Comparison of ENCODE assay signal across 23 mouse cellular contexts in genomic region chr7:92884998-92885660, GRCm38 (mm10). TPM values are rescaled to one million over a fixed set of nuclear protein-coding genes. Genes with fewer than 3 reads are reported as not detected.
DNase-seq lines count a peak whose midpoint lies in the region; ATAC-seq and TF ChIP-seq lines count a peak whose summit lies in the region.
"Had no signal": no experiment of that assay in that cellular context is flagged by ENCODE, and none has a peak within 500 bp of the region (broad histone marks: within the 10 kb centered on the region; RNA-seq: fewer than 3 reads in every experiment).

No protein-coding gene starts in this region.

- H3K36me3 ChIP-seq in erythroblast, embryonic 14.5 days (ENCODE audit: control insufficient read depth), result peaks cover 79% of the 10 kb centered on the region
- H3K36me3 ChIP-seq in lung, embryonic 16.5 days (ENCODE audit: control insufficient read depth, insufficient read depth, low read length), result no peaks in the 10 kb centered on the region; the same call in 1 of the 2 replicates
- H3K36me3 ChIP-seq in intestine, postnatal 0 days (ENCODE audit: control insufficient read depth, insufficient read depth), result no peaks in the 10 kb centered on the region
- peaks cover 3% of the 10 kb centered on the region; the same call in 1 of the 2 replicates for H3K36me3 ChIP-seq in liver, postnatal 0 days (replicated peaks; ENCODE audit: insufficient read depth, low read length)
- H3K36me3 ChIP-seq in hindbrain, embryonic 11.5 days (ENCODE audit: control insufficient read depth, insufficient read depth, low read length), result no peaks in the 10 kb centered on the region
- H3K36me3 ChIP-seq: forebrain, embryonic 12.5 days; heart, embryonic 12.5 days; kidney, embryonic 15.5 days; limb, embryonic 15.5 days; midbrain, embryonic 13.5 days had no signal

- TF ChIP-seq CTCF in intestine, postnatal 0 days (IDR thresholded peaks at IDR 0.05; ENCODE audit: low read depth), result no peak
- no peak for TF ChIP-seq CTCF in liver, postnatal 0 days (IDR thresholded peaks at IDR 0.05; ENCODE audit: low read depth)

- no peak for ATAC-seq in erythroblast, adult 5-6 weeks (replicated peaks; ENCODE audit: low FRiP score, poor library complexity, severe bottlenecking)
- ATAC-seq in lung, embryonic 16.5 days (ENCODE audit: low read depth), result no peak
- peak; percentile 52; the same call in 1 of the 2 replicates for ATAC-seq in intestine, postnatal 0 days
- ATAC-seq in liver, postnatal 0 days, result no peak
- ATAC-seq in hindbrain, embryonic 11.5 days (ENCODE audit: low FRiP score), result no peak
- ATAC-seq: midbrain, embryonic 13.5 days had no signal

- no peak for DNase-seq in lung, adult 18-20 months
- no peak for DNase-seq in liver, postnatal 0 days
- DNase-seq in frontal cortex, postnatal 10 days (ENCODE audit: low spot score in 2 of 2), result no peak
- no peak for DNase-seq in hindbrain, embryonic 11.5 days (ENCODE audit: low spot score)
- DNase-seq: adrenal gland, postnatal 25 days; cerebellum, adult 11-12 months; cerebellum, postnatal 10 days; heart, postnatal 10 days; left cerebral cortex, postnatal 4 days; lung, postnatal 10 days; thymus, adult 18-20 months; thymus, postnatal 36 days had no signal

- 0 out of 2 replicates have a peak overlapping the region, but pooled peaks have one; percentile 4 for H3K27ac ChIP-seq in lung, embryonic 16.5 days (ENCODE audit: low read length)
- no peak overlapping the region for H3K27ac ChIP-seq in intestine, postnatal 0 days (ENCODE audit: low read depth, low read length)
- 0 out of 2 replicates have a peak overlapping the region, but pooled peaks have one; percentile 30 for H3K27ac ChIP-seq in liver, postnatal 0 days (ENCODE audit: low read depth)
- no peak overlapping the region for H3K27ac ChIP-seq in hindbrain, embryonic 11.5 days (ENCODE audit: low read depth, low read length)
- H3K27ac ChIP-seq: embryonic facial prominence, embryonic 10.5 days; forebrain, embryonic 12.5 days; hindbrain, embryonic 12.5 days; kidney, embryonic 15.5 days; limb, embryonic 15.5 days; midbrain, embryonic 13.5 days had no signal

- 71% methylated on average over 6 of the region's 6 CpGs for WGBS in lung, embryonic 16.5 days
- 57% methylated on average over 6 of the region's 6 CpGs for WGBS in intestine, postnatal 0 days
- 69% methylated on average over 6 of the region's 6 CpGs for WGBS in liver, postnatal 0 days (ENCODE audit: insufficient replicate concordance)
- WGBS in hindbrain, embryonic 11.5 days, result 87% methylated on average over 6 of the region's 6 CpGs

- H3K27me3 ChIP-seq in erythroblast, embryonic 14.5 days (ENCODE audit: control insufficient read depth), result no peaks in the 10 kb centered on the region
- H3K27me3 ChIP-seq in lung, embryonic 16.5 days (ENCODE audit: control insufficient read depth, insufficient read depth, low read depth, low read length), result no peaks in the 10 kb centered on the region
- H3K27me3 ChIP-seq in intestine, postnatal 0 days (replicated peaks; ENCODE audit: control insufficient read depth, insufficient read depth, low read length), result no peaks in the 10 kb centered on the region
- H3K27me3 ChIP-seq in liver, postnatal 0 days (ENCODE audit: insufficient read depth, low read length), result no peaks in the 10 kb centered on the region
- H3K27me3 ChIP-seq in hindbrain, embryonic 11.5 days (ENCODE audit: control insufficient read depth, insufficient read depth, low read length), result no peaks in the 10 kb centered on the region
- H3K27me3 ChIP-seq: forebrain, embryonic 12.5 days; heart, embryonic 12.5 days; hindbrain, embryonic 12.5 days; kidney, embryonic 15.5 days; limb, embryonic 15.5 days; midbrain, embryonic 13.5 days had no signal

- no peak overlapping the region for H3K4me2 ChIP-seq in lung, embryonic 16.5 days (ENCODE audit: low read depth, low read length)
- H3K4me2 ChIP-seq in intestine, postnatal 0 days (replicated peaks; ENCODE audit: low read depth), result 0 out of 2 replicates have a peak overlapping the region, but pooled peaks have one; percentile 21
- H3K4me2 ChIP-seq in liver, postnatal 0 days (ENCODE audit: low read depth, low read length), result peak overlapping the region; percentile 36
- H3K4me2 ChIP-seq in hindbrain, embryonic 11.5 days (replicated peaks; ENCODE audit: low read depth, low read length), result no peak overlapping the region
- H3K4me2 ChIP-seq: forebrain, embryonic 12.5 days; heart, embryonic 12.5 days; hindbrain, embryonic 12.5 days; kidney, embryonic 15.5 days; limb, embryonic 15.5 days; midbrain, embryonic 13.5 days had no signal

- TF ChIP-seq EP300 in liver, postnatal 0 days (IDR thresholded peaks at IDR 0.05; ENCODE audit: low read depth), result no peak

- no peak overlapping the region for H3K9ac ChIP-seq in lung, embryonic 16.5 days (ENCODE audit: low read length)
- H3K9ac ChIP-seq in intestine, postnatal 0 days (ENCODE audit: low read depth, low read length), result no peak overlapping the region
- no peak overlapping the region; the same call in 1 of the 2 replicates for H3K9ac ChIP-seq in liver, postnatal 0 days (replicated peaks)
- no peak overlapping the region for H3K9ac ChIP-seq in hindbrain, embryonic 11.5 days (ENCODE audit: low read depth, low read length)
- H3K9ac ChIP-seq: forebrain, embryonic 12.5 days; heart, embryonic 12.5 days; hindbrain, embryonic 12.5 days; kidney, embryonic 15.5 days; limb, embryonic 15.5 days; midbrain, embryonic 13.5 days had no signal

- H3K9me3 ChIP-seq in erythroblast, embryonic 14.5 days (ENCODE audit: control insufficient read depth, low read length), result no peaks in the 10 kb centered on the region
- no peaks in the 10 kb centered on the region for H3K9me3 ChIP-seq in lung, embryonic 16.5 days (ENCODE audit: control insufficient read depth, low read length)
- no peaks in the 10 kb centered on the region for H3K9me3 ChIP-seq in intestine, postnatal 0 days (ENCODE audit: control insufficient read depth)
- H3K9me3 ChIP-seq in liver, postnatal 0 days (ENCODE audit: low read length), result no peaks in the 10 kb centered on the region
- no peaks in the 10 kb centered on the region for H3K9me3 ChIP-seq in hindbrain, embryonic 11.5 days (ENCODE audit: control insufficient read depth, low read length)
- H3K9me3 ChIP-seq: embryonic facial prominence, embryonic 10.5 days; forebrain, embryonic 12.5 days; heart, embryonic 12.5 days; hindbrain, embryonic 12.5 days; kidney, embryonic 15.5 days; limb, embryonic 15.5 days; midbrain, embryonic 13.5 days had no signal

- peak overlapping the region; percentile 27 for H3K4me3 ChIP-seq in erythroblast, embryonic 14.5 days (replicated peaks)
- no peak overlapping the region for H3K4me3 ChIP-seq in lung, embryonic 16.5 days (ENCODE audit: low read length)
- no peak overlapping the region for H3K4me3 ChIP-seq in intestine, postnatal 0 days (ENCODE audit: low read depth, low read length)
- no peak overlapping the region for H3K4me3 ChIP-seq in liver, postnatal 0 days (ENCODE audit: low read depth, low read length)
- no peak overlapping the region for H3K4me3 ChIP-seq in hindbrain, embryonic 11.5 days (ENCODE audit: low read depth, low read length)
- H3K4me3 ChIP-seq: embryonic facial prominence, embryonic 10.5 days; forebrain, embryonic 12.5 days; heart, embryonic 12.5 days; hindbrain, embryonic 12.5 days; kidney, embryonic 15.5 days; limb, embryonic 15.5 days; midbrain, embryonic 13.5 days had no signal

- H3K4me1 ChIP-seq in erythroblast, embryonic 14.5 days (ENCODE audit: control insufficient read depth), result peaks cover 89% of the 10 kb centered on the region
- H3K4me1 ChIP-seq in lung, embryonic 16.5 days (replicated peaks; ENCODE audit: control insufficient read depth, insufficient read depth, low read length), result 0 out of 2 replicates have a peak, but pooled peaks cover 2% of the 10 kb centered on the region
- H3K4me1 ChIP-seq in intestine, postnatal 0 days (replicated peaks; ENCODE audit: control insufficient read depth, insufficient read depth, low read length), result peaks cover 4% of the 10 kb centered on the region
- peaks cover 28% of the 10 kb centered on the region for H3K4me1 ChIP-seq in liver, postnatal 0 days (ENCODE audit: insufficient read depth)
- no peaks in the 10 kb centered on the region for H3K4me1 ChIP-seq in hindbrain, embryonic 11.5 days (replicated peaks; ENCODE audit: control insufficient read depth, insufficient read depth, low read length)
- H3K4me1 ChIP-seq: hindbrain, embryonic 12.5 days; kidney, embryonic 15.5 days; limb, embryonic 15.5 days; midbrain, embryonic 13.5 days had no signal

RNA-seq across cellular contexts. Expression of gene Prcp, which starts 10.9 kb away (rescaled TPM):
- polyA plus RNA-seq in erythroblast, embryonic 14.5 days (2012), result 1.4 and 2.6 TPM in 2 replicates
- 37.5 and 37.6 TPM in 2 replicates for total RNA-seq in erythroblast, adult 5-6 weeks (2015; ENCODE audit: low replicate concordance)
- 9.6 and 22.8 TPM in 2 replicates for total RNA-seq in erythroblast, adult 5-6 weeks (2017; ENCODE audit: low replicate concordance)
- polyA plus RNA-seq in lung, embryonic 16.5 days (2015; fragmentation: Nextera tagmentation; extraction: Ambion mirVana), result 42.5 and 43.1 TPM in 2 replicates
- polyA plus RNA-seq in intestine, postnatal 0 days (2015; fragmentation: Nextera tagmentation; extraction: Ambion mirVana), result 25.4 and 26.9 TPM in 2 replicates
- 10.2 and 11.5 TPM in 2 replicates for polyA plus RNA-seq in liver, postnatal 0 days (2015; fragmentation: Nextera tagmentation; extraction: Ambion mirVana)
- 19.8 and 26.3 TPM in 2 replicates for polyA plus RNA-seq in hindbrain, embryonic 11.5 days (2014; fragmentation: Nextera tagmentation; extraction: Ambion mirVana)

RNA-seq across cellular contexts. Expression of gene Ddias, which starts 11.1 kb away (rescaled TPM):
- polyA plus RNA-seq in erythroblast, embryonic 14.5 days (2012), result 0.14 and 0.55 TPM in 2 replicates
- 6.7 and 9.4 TPM in 2 replicates for total RNA-seq in erythroblast, adult 5-6 weeks (2015; ENCODE audit: low replicate concordance)
- total RNA-seq in erythroblast, adult 5-6 weeks (2017; ENCODE audit: low replicate concordance), result 7.6 and 10.9 TPM in 2 replicates
- polyA plus RNA-seq in lung, embryonic 16.5 days (2015; fragmentation: Nextera tagmentation; extraction: Ambion mirVana), result 13.9 and 15.1 TPM in 2 replicates
- polyA plus RNA-seq in intestine, postnatal 0 days (2015; fragmentation: Nextera tagmentation; extraction: Ambion mirVana), result 2.6 and 2.8 TPM in 2 replicates
- polyA plus RNA-seq in liver, postnatal 0 days (2015; fragmentation: Nextera tagmentation; extraction: Ambion mirVana), result 3.7 and 3.9 TPM in 2 replicates
- polyA plus RNA-seq in hindbrain, embryonic 11.5 days (2014; fragmentation: Nextera tagmentation; extraction: Ambion mirVana), result 18.2 and 23.3 TPM in 2 replicates

Comparison
In these comparisons a context has a peak if more than half of its experiments do, and no peak if none do; other contexts are left out.
1. H3K27ac ChIP-seq: peak in lung, embryonic 16.5 days (single experiment) and liver, postnatal 0 days (single experiment); none in intestine, postnatal 0 days (single experiment) and hindbrain, embryonic 11.5 days (single experiment).
2. H3K4me2 ChIP-seq: peak in intestine, postnatal 0 days (single experiment) and liver, postnatal 0 days (single experiment); none in lung, embryonic 16.5 days (single experiment) and hindbrain, embryonic 11.5 days (single experiment).